Mouse (Mus musculus) neural tube, embryonic 14.5 days (tissue): ENCODE data around the gene Efcc1. TPM values are rescaled to one million over a fixed set of nuclear protein-coding genes. Genes with fewer than 3 reads are reported as not detected.

Experiments
- ATAC-seq: fragments of 200-750 bp; cut with Nextera tagmentation; 2 replicates; pipeline ENCODE4 v1.8.0; 2017; ENCODE audit warnings: low read depth, mild to moderate bottlenecking, moderate TSS enrichment, moderate library complexity
- H3K27ac ChIP-seq: fragments of 300-500 bp; sonication (generic); 2 replicates; pipeline ENCODE4 v1.5.1; 2014; ENCODE audit warnings: low read depth, mild to moderate bottlenecking, control low read depth, low read length, moderate library complexity, mixed read lengths
- H3K27me3 ChIP-seq: fragments of 300-500 bp; sonication (generic); 2 replicates; pipeline ENCODE4 v1.6.1; 2014; ENCODE audit warnings: low read length; ENCODE audit not compliant: control insufficient read depth, insufficient read depth
- H3K36me3 ChIP-seq: fragments of 300-500 bp; sonication (generic); 2 replicates; pipeline ENCODE4 v1.6.1; 2014; ENCODE audit warnings: low read length, mixed read lengths; ENCODE audit not compliant: control insufficient read depth, insufficient read depth
- H3K4me1 ChIP-seq: fragments of 300-500 bp; sonication (generic); 2 replicates; pipeline ENCODE4 v1.6.1; 2014; ENCODE audit warnings: low read length; ENCODE audit not compliant: control insufficient read depth, insufficient read depth
- H3K4me2 ChIP-seq: fragments of 300-500 bp; sonication (generic); 2 replicates; pipeline ENCODE4 v1.6.1; 2014; ENCODE audit warnings: mild to moderate bottlenecking, low read depth, low read length, control low read depth
- H3K4me3 ChIP-seq: fragments of 300-500 bp; sonication (generic); 2 replicates; pipeline ENCODE4 v1.5.1; 2014; ENCODE audit warnings: low read depth, low read length, control low read depth, mixed read lengths
- H3K9ac ChIP-seq: fragments of 300-500 bp; sonication (generic); replicated peaks from 2 replicates; pipeline ENCODE4 v1.6.1; 2014; ENCODE audit warnings: low read depth, mild to moderate bottlenecking, control low read depth, low read length, mixed read lengths
- H3K9me3 ChIP-seq: fragments of 300-500 bp; sonication (generic); 2 replicates; pipeline ENCODE4 v1.6.1; 2016; ENCODE audit warnings: low read length; ENCODE audit not compliant: control insufficient read depth
- WGBS: fragments of 180-500 bp; shearing (Covaris S2); extraction: QIAGEN DNeasy Blood & Tissue Kit; methylation state at CpG from one replicate; pipeline ENCODE4 v1.1.7; 2014; 5-methylcytosine and 5-hydroxymethylcytosine counted together
- polyA plus RNA-seq: library from polyadenylated mRNA; unstranded; fragments of >200 nt; fragmentation: Nextera tagmentation; extraction: Ambion mirVana; gene quantifications from 2 replicates; pipeline ENCODE4 v1.2.1, GENCODE M21; 2014

The Efcc1 gene
- 4.6 TPM in 2 replicates for polyA plus RNA-seq

DNA sequence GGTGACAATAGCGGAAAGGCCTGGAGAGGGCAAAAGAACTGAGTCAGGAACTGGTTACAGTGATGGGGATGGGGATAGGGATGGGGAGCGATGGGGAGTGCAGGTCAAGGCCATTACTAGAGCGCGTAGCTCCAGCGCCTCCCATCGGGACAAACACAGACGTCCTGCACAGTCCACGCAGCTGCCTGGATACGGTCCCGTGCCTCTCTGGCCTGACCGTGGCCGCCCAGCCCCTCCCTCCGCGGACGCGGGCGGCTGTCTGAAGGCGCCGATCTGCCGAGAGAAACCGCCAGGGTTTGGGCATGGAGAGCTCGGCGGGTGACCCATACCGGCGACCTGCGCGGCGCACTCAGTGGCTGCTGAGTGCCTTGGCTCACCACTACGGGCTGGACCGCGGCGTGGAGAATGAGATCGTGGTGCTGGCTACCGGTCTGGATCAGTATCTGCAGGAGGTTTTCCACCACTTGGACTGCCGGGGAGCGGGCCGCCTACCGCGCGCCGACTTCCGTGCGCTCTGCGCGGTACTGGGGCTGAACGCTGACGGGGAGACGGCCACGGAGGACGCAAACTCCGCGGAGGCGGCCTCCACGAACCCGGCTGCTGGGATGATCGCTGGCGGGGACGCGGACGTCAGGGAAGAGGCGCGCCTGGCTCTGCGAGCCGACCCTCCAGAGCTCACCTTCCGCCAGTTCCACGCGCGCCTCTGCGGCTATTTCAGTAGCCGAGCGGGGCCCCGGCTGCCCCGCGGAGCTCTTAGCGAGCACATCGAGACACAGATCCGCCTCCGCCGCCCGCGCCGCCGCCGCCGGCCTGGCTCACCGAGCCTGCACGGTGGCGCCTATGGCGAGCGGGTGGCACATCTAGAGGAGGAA is at the start of gene Efcc1:
Gene Efcc1, plus strand, starts transcription at position 279 of the 872 bp plus-strand sequence.
- peak; percentile 87 for ATAC-seq

DNA sequence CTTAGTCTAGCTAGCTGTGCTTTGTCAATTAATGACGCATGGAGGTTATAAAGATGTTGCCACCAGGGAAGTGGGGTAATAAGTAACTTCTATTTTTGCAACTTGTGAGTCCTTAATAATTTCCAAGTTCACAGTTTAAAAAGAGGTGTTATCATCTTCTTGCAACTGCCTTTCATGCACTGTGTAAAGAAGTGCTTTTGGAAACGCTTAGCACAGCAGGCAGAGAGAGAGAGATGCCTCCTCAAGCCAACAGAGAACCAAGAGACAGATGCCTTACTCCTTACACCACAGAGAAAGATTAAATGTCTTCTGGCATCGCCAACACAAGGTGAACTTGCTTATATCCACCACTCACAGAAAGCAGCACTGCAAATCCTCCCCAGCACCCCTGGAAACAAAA is 34.7 kb upstream of the Efcc1 start:
- no peak overlapping the region for H3K4me2 ChIP-seq
- H3K9ac ChIP-seq: no peak overlapping the region
- no peak overlapping the region for H3K27ac ChIP-seq
- no peak for ATAC-seq
- H3K9me3 ChIP-seq: no peaks in the 10 kb centered on the region
- no peaks in the 10 kb centered on the region for H3K27me3 ChIP-seq
- H3K4me1 ChIP-seq: no peaks in the 10 kb centered on the region
- WGBS: 75% methylated on average over 3 of the region's 3 CpGs
- no peak overlapping the region for H3K4me3 ChIP-seq
- H3K36me3 ChIP-seq: no peaks in the 10 kb centered on the region

More for the DNA sequence above, at the start of gene Efcc1:
- Histone ChIP-seq H3K9me3 (no peaks in the 10 kb centered on the region), H3K4me1 (peaks cover 21% of the 10 kb centered on the region), H3K4me3 (peak within 1 kb of the TSS; percentile 65), H3K4me2 (peak within 1 kb of the TSS; percentile 87), H3K36me3 (no peaks in the 10 kb centered on the region), H3K9ac (peak within 1 kb of the TSS; percentile 69), H3K27ac (peak within 1 kb of the TSS; percentile 78), H3K27me3 (peaks cover 11% of the 10 kb centered on the region)
- under 1% methylated on average over 88 of the region's 90 CpGs for WGBS

DNA sequence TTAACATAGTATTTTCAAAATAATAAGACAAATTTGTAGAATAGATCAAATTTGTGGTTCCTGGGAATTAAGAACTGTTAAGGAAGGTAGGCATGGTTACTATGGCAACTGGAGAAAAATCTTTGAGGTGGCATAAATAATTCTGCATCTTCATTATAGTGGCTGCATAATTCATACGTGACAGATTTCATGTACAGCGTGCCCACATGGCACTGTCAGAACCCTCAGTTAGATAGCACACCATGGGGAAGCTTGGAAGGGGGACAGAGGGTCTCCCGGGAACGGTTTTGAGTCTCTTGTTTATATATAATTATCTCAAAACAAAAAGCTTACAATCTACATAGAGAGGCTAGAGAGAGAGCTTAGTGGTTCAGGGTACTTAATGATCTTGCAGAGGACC is 34.1 kb upstream of the Efcc1 start:
- Histone ChIP-seq H3K9me3 (no peaks in the 10 kb centered on the region), H3K27me3 (no peaks in the 10 kb centered on the region), H3K4me2 (no peak overlapping the region), H3K4me1 (no peaks in the 10 kb centered on the region), H3K27ac (no peak overlapping the region), H3K36me3 (no peaks in the 10 kb centered on the region), H3K4me3 (no peak overlapping the region), H3K9ac (no peak overlapping the region)
- ATAC-seq: no peak
- 84% methylated on average over 4 of the region's 4 CpGs for WGBS

DNA sequence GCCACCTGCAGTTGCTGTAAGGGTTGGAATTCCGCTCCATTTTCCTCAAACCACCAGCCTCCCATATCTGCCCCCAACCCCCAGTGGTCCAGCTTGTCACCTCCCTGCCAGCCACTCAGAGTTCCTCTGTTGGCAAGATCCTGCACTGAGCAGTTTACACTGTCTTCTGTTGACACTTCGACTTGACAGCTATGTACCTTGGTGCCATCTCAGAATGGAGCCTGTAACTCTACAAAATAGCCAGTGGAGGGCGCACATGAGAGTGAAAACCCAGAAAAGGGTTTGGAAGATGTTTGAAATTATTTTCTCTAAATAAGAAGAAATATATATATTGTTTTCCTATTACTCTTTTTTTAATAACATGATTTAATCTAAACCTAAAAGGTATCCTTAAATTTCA is 24.4 kb upstream of the Efcc1 start:
- Histone ChIP-seq H3K4me3 (no peak overlapping the region), H3K27ac (no peak overlapping the region), H3K4me2 (no peak overlapping the region), H3K9ac (no peak overlapping the region), H3K4me1 (no peaks in the 10 kb centered on the region), H3K9me3 (no peaks in the 10 kb centered on the region), H3K36me3 (no peaks in the 10 kb centered on the region), H3K27me3 (no peaks in the 10 kb centered on the region)
- 38% methylated on average over 3 of the region's 3 CpGs for WGBS
- no peak for ATAC-seq

DNA sequence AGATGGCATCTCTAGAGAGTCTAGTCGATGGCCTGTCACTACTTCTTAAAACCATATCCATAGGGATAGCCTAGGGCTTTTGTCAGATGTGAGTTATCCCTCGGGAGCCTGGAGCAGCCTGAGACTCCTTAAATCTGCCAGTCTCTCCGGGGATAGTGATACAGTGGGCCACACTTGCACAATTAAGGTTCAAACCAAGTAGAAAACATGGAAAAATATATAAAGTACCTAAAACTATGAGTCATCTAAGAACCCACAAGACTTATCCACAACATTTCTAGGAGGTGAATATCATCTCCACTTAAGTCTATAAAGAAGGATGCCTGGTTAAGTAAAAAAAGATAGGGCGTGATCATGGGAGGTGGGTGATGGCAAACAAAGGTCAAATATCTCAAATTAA is 18.4 kb upstream of the Efcc1 start:
- no peak overlapping the region for H3K27ac ChIP-seq
- no peaks in the 10 kb centered on the region for H3K9me3 ChIP-seq
- no peaks in the 10 kb centered on the region for H3K4me1 ChIP-seq
- no peaks in the 10 kb centered on the region for H3K27me3 ChIP-seq
- no peak overlapping the region for H3K4me3 ChIP-seq
- H3K4me2 ChIP-seq: no peak overlapping the region
- ATAC-seq: no peak
- no peak overlapping the region for H3K9ac ChIP-seq
- no peaks in the 10 kb centered on the region for H3K36me3 ChIP-seq
- WGBS: 85% methylated on average over 4 of the region's 4 CpGs

DNA sequence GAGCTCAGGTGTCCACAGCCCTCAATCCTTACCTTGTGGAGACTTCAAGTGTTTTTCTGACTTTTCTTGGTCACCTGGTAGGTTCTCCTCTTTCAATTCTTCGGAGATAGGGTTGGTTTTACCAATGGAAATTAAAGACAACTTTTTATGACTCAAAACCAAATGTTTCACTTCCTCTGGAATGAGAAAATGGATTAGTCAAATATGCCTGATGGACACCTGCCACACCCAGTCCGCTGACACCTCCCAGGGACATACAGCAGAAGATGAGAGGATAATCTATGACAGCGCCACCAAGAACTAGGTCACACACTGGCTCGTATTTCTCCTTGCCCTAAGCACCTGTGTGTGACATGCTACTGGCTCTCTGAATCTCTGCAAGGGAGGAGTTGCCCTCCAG is 16.6 kb upstream of the Efcc1 start:
- Histone ChIP-seq H3K27me3 (no peaks in the 10 kb centered on the region), H3K36me3 (no peaks in the 10 kb centered on the region), H3K9ac (no peak overlapping the region), H3K4me2 (no peak overlapping the region), H3K9me3 (no peaks in the 10 kb centered on the region), H3K4me1 (no peaks in the 10 kb centered on the region), H3K4me3 (no peak overlapping the region), H3K27ac (no peak overlapping the region)
- no peak for ATAC-seq
- WGBS: 88% methylated on average over 4 of the region's 4 CpGs

DNA sequence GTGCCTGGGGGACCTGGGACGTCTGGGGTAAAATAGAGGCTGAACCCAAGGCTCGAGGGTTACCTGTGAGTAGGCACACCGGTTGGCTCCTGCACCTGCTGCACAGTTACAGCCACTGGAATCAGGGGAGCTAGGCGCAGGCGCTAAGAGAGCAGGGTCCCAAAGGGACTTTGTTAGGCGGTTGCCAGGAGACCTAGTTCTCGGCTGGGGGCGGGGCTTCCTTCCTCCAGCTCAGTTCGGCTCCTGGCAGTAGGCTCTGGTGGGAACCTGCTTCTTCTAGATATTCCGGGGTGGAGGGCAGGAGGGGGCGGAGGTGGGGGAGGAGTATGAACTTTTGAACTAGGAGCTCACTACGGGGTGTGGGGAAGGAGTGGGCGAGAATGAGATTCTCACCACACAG is 8.0 kb upstream of the Efcc1 start:
- Histone ChIP-seq H3K4me3 (no peak overlapping the region), H3K27ac (no peak overlapping the region), H3K36me3 (no peaks in the 10 kb centered on the region), H3K9me3 (no peaks in the 10 kb centered on the region), H3K4me1 (no peaks in the 10 kb centered on the region), H3K27me3 (no peaks in the 10 kb centered on the region), H3K4me2 (no peak overlapping the region), H3K9ac (no peak overlapping the region)
- 3% methylated on average over 13 of the region's 13 CpGs for WGBS
- ATAC-seq: peak; percentile 74

DNA sequence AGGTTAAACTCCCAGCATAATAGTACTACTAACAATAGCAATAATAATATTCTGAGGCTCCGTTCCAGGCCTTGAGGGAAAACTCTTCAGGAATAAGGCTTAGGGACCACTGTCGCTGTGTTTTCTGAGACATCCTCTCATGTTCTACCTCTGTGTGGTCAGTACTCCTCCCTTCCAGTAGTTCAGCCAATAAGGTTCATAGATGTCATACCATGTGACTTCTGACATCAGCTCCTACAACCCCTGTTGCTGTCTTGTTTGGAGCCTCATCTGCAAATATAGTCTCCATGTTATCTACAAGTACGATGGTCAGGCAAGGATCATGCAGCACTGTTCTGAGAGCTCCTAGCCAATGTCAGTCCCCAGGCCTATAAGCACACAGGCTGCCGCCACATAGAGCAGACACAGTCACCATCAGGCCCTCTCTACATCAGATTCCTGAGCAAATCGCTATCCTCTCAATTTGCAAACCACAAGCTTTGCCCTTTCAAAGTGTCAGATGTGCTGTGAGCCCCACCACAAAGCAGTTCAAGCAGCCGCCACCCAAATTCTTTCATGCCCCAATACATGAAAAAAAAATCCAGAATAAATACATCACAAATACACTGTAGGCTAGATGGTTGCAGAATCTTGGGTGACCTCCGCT is 5.3 kb upstream of the Efcc1 start:
- no peak for ATAC-seq
- H3K36me3 ChIP-seq: no peaks in the 10 kb centered on the region
- no peak overlapping the region for H3K4me3 ChIP-seq
- no peak overlapping the region; the same call in 1 of the 2 replicates for H3K27ac ChIP-seq
- H3K9ac ChIP-seq: no peak overlapping the region
- no peaks in the 10 kb centered on the region for H3K9me3 ChIP-seq
- H3K4me1 ChIP-seq: 0 out of 2 replicates have a peak, but pooled peaks cover 2% of the 10 kb centered on the region
- H3K4me2 ChIP-seq: no peak overlapping the region
- H3K27me3 ChIP-seq: no peaks in the 10 kb centered on the region
- WGBS: 66% methylated on average over 7 of the region's 7 CpGs

DNA sequence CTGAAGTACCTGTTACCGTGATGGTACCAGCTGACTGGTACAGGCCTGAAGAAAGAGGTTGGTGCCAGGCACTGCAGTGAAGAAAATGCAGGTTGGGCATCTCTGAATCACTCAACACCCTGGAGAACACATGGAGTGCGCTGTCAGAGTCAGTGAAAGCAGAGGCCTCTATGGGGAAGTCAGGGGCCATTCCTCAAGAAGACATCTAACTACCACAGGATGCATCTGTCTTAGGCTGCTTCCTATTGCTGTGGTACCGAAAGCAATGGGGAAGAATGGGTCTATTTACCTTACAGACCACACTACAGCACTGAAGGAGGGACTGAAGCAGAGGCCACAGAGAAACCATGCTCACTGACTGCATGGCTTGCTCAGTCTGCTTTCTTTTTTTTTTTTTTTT is 2.6 kb upstream of the Efcc1 start:
- H3K27ac ChIP-seq: no peak overlapping the region
- no peaks in the 10 kb centered on the region for H3K36me3 ChIP-seq
- H3K4me1 ChIP-seq: peaks cover 20% of the 10 kb centered on the region
- no peak overlapping the region for H3K9ac ChIP-seq
- peaks cover 8% of the 10 kb centered on the region for H3K27me3 ChIP-seq
- no peak for ATAC-seq
- no peak overlapping the region for H3K4me3 ChIP-seq
- 75% methylated on average over 3 of the region's 3 CpGs for WGBS
- no peaks in the 10 kb centered on the region for H3K9me3 ChIP-seq
- H3K4me2 ChIP-seq: no peak overlapping the region
